In genomic region chr3:79218566-79219051, GRCm38 (mm10) we compare ENCODE assay signal across 11 mouse cellular contexts.
A peak's percentile ranks its signal among the peaks of the same experiment; 100 is the strongest.
DNase-seq lines count a peak whose midpoint lies in the region; ATAC-seq lines count a peak whose summit lies in the region.
"Had no signal": no experiment of that assay in that cellular context is flagged by ENCODE, and none has a peak within 500 bp of the region (broad histone marks: within the 10 kb centered on the region; RNA-seq: fewer than 3 reads in every experiment).

No protein-coding gene starts in this region.

- H3K27me3 ChIP-seq in kidney, embryonic 16.5 days (ENCODE audit: insufficient read depth, low read length): no peaks in the 10 kb centered on the region
- H3K27me3 ChIP-seq: limb, embryonic 12.5 days had no signal

- no peak overlapping the region for H3K4me2 ChIP-seq in kidney, embryonic 16.5 days (replicated peaks; ENCODE audit: low read depth, low read length)
- H3K4me2 ChIP-seq: limb, embryonic 12.5 days had no signal

- WGBS in kidney, embryonic 16.5 days: 56% methylated on average over 4 of the region's 4 CpGs

- no peaks in the 10 kb centered on the region for H3K9me3 ChIP-seq in kidney, embryonic 16.5 days (ENCODE audit: low read length)
- H3K9me3 ChIP-seq: limb, embryonic 12.5 days had no signal

- peak overlapping the region; percentile 55; the same call in 1 of the 2 replicates for H3K27ac ChIP-seq in kidney, embryonic 16.5 days (ENCODE audit: low read length)
- H3K27ac ChIP-seq: limb, embryonic 12.5 days had no signal

- no peak for ATAC-seq in kidney, embryonic 16.5 days (ENCODE audit: low FRiP score, low TSS enrichment)
- ATAC-seq: intestine, embryonic 16.5 days had no signal

- peak; percentile 38 for DNase-seq in adrenal gland, postnatal 14 days
- no peak for DNase-seq in adrenal gland, postnatal 4 days (ENCODE audit: low spot score in 2 of 2)
- peak; percentile 47 for DNase-seq in kidney, adult 9 months
- no peak for DNase-seq in kidney, adult 8-10 months
- DNase-seq in WW6 (ENCODE audit: low read depth, low spot score): peak; percentile 33
- DNase-seq in MN1 (ENCODE audit: low spot score): no peak
- DNase-seq in cerebellum, postnatal 36 days: no peak
- DNase-seq: right cerebral cortex, postnatal 25 days had no signal

- peaks cover 37% of the 10 kb centered on the region for H3K4me1 ChIP-seq in kidney, embryonic 16.5 days (ENCODE audit: insufficient read depth, low read length)

- H3K9ac ChIP-seq in kidney, embryonic 16.5 days (replicated peaks; ENCODE audit: low read length): no peak overlapping the region
- H3K9ac ChIP-seq: limb, embryonic 12.5 days had no signal

- no peak overlapping the region for H3K4me3 ChIP-seq in kidney, embryonic 16.5 days (ENCODE audit: low read length)
- H3K4me3 ChIP-seq: limb, embryonic 12.5 days had no signal

- H3K36me3 ChIP-seq in kidney, embryonic 16.5 days (ENCODE audit: insufficient read depth, low read length): no peaks in the 10 kb centered on the region
- H3K36me3 ChIP-seq: limb, embryonic 12.5 days had no signal

Comparison
In these comparisons a context has a peak if more than half of its experiments do, and no peak if none do; other contexts are left out.
1. DNase-seq: peak in adrenal gland, postnatal 14 days (single experiment), kidney, adult 9 months (single experiment) and WW6 (single experiment); none in adrenal gland, postnatal 4 days (0 of 2), kidney, adult 8-10 months (0 of 2), MN1 (single experiment) and cerebellum, postnatal 36 days (0 of 2).